Mouse (Mus musculus): ENCODE data around the gene Hpdl.
"Not testable (repeated sequence)": the region's sequence is repeated elsewhere in the genome, so short reads cannot be mapped to it uniquely, and the experiment has no call there.

The Hpdl gene

DNA sequence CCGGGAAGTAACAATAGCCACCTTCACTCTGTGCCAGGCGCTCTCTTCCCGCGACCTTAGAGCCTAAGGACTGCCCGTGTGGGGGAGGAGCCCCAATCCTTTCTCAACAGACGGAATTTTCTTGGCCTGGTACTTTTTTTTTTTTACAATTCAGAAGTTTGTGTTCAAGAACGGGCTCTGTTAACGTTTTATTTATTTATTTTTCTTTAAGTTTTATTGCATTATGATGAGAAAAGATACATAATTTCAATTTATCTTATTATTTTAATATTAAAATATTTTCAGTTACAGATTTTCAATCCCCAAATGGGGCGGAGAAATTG is at the start of gene Hpdl:
Gene Hpdl (minus strand): TSS at position 14 of the 323 bp plus-strand sequence.
- no peak for DNase-seq (ENCODE audit: low read depth, low spot score)

DNA sequence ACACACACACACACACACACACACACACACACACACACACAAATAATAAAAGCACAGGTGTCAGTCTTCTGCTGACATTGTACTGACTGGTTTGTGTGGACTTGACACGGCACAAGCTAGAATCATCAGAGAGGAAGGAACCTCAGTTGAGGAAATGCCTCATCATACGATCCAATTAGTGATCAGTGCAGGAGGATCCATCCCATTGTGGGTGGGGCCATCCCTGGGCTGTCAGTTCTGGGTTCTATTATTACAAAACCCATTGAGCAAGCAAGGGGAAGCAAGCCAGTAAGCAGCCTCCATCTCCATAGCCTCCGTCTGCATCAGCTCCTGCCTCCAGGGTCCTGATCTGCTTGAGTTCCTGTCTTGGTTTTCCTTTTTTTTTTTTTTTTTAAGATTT is 48.4 kb upstream of the Hpdl start:
- DNase-seq (ENCODE audit: low read depth, low spot score), result no peak

DNA sequence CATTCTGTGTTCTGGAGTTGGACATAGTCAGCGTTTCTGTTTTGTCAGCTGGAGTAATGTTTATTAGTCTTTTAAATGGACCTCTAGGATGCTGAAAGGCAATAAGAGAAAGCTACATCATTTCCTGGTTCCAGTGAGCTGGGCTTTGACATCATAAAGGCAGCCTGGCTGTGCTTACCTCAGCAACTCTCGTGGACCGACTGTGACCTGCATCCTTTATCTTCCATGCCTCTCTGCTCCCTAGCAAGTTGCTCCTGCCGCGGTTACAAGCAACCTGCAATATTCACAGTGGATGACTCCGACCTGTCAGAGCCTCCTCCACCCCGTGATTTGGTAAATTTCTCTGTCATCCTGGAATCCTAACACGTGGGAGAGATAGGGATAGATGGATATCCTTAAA is 40.5 kb upstream of the Hpdl start:
- DNase-seq (ENCODE audit: low read depth, low spot score), result peak; percentile 9

DNA sequence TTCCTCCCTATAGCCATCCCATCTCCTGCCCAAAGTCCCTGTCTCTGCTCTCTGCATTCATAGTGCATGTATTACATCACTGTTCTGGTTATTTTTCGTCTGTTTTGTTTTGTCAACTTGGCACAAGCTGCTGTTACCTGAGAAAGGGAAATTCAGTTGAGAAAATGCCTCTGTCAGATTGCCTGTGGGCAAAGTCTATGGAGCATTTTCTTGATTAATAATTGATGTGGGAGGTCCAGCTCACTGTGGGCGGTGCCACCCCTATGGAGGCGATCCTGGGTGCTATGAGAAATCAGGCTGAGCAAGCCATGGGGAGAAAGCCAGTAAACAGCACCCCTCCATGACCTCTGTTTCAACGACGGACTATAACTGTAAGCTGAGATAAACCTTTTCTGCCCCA is 38.2 kb upstream of the Hpdl start:
- DNase-seq (ENCODE audit: low read depth, low spot score), result no peak

DNA sequence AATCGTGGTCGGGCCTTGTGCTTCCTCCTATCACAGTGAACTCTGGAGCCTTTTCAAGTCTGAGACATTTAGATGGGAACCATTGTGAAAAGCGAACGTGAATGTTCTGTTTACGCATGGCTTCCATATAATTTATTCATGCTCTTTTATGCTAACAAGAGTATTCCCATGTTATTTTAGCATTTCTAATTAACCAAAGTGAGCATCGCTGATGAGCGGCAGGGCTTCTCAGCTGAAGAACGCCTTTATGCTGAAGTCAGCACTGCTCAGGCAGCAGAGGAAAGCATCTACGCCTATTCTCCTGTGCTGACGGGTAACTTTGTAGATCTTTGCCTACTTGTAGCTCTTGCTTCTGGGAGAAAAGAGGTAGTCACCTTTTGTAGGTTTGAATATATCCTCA is 35.7 kb upstream of the Hpdl start:
- DNase-seq (ENCODE audit: low read depth, low spot score), result peak; percentile 3

DNA sequence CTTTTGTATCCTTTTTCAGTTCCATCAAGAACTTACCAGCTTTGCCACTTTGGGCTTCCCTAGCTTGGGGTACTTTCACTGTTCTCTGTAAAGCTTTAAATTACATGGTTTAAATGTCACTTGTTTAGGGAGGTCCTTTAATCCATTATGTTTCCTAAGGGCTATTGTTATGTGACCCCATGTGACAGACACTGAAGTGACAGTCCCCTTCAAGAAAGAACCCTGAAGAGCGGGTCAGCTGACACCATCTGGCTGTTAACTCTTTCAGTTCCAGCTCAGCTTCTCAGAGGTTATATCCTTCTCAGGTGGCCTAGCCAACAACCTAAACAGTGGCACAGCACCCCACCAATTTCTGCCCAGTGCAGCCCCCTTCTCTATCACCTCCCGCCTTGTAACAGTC is 32.8 kb upstream of the Hpdl start:
- DNase-seq (ENCODE audit: low read depth, low spot score), result no peak

DNA sequence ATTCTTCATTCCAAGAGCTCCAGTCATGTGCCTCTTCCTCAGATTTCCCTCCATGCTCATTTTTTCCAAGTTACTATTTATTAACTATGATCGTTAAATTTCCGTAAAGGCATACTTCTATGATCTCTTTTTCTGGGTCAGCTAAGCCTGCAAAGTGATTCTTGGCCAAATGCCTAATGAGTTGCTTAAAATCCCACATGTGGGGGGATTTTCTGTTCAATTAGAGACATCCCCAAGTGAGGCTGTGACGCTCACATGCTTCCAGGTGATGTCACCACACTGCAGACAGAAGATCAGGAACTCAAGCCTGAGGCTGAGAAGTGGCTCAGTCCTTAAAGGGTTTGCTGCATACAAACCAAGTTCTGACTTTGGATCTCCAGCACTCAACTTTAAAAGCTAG is 28.4 kb upstream of the Hpdl start:
- no peak for DNase-seq (ENCODE audit: low read depth, low spot score)

DNA sequence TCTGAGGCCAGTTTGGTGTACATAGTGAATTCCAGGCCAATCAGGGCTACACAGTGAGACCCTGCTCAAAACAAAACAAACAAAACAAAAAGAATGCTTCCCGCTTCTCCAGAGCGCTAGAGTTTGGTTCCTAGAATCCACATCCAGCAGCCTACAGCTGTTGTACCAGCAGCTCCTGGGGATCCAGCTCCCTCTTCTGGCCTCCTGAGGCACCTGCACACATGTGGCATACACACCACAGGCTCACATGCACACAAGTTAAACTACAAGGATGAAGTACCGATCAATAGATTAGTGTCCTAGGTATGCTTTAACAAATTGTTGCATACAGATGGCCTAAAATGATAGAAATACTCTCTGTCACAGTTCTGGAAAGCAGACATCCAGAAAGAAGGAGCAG is 22.8 kb upstream of the Hpdl start:
- DNase-seq (ENCODE audit: low read depth, low spot score), result no peak

DNA sequence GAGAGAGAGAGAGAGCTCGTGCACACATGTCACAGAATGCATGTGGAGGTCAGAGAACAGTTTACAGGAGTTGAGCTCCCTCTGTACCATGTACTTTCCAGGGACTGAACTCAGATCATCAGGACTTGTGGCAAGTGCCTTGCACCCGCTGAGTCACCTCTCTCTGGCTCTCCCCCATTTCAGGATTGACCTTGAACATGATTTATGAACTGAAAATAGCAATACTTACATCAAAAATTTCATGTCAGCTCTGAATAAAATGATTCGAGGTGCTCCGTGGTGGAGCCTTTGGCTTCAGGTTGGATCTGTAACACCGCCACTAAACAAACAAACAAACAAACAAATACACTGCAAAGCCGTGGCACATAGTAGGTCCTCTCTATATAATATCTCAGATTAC is 19.3 kb upstream of the Hpdl start:
- no peak for DNase-seq (ENCODE audit: low read depth, low spot score)

DNA sequence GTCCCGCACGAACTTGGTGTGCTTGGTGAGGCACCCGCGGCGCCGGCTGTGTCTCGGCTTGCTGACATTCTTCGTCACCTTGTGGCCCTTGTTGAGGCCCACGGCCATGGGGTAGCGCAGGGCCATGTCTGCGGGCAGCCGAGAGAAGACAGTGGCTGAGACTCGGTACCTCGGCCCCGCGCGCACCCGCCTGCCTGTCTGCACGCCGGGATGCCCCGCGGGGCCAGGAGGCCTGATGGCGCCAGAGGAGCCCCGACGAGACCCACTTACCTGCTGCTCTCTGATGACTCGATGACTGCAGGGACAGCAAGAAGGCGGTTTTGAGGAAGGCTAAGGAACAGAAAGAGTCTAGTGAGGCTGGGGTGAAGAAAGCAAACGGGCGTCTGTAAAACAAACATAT is 18.6 kb upstream of the Hpdl start:
- DNase-seq (ENCODE audit: low read depth, low spot score), result not testable (repeated sequence)

DNA sequence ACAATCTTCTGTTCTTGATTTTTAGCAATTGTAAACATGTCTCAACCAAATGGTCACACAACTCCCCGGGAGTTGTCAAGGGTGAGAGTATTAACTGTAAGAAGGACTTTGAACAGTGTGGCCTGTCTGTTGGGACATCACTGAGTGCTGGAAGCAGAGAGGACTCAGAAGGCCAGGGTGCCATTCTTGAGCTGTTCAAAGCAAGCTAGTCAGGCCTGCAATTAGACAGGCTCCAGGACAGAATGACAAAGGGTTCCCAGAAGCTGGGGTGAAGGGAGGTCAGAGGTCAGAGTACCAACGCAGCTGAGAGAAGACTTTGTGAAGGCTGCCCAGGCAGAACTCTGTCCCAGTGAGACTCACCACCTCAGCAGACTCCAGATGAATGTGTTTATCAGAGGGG is 17.5 kb upstream of the Hpdl start:
- DNase-seq (ENCODE audit: low read depth, low spot score), result no peak

DNA sequence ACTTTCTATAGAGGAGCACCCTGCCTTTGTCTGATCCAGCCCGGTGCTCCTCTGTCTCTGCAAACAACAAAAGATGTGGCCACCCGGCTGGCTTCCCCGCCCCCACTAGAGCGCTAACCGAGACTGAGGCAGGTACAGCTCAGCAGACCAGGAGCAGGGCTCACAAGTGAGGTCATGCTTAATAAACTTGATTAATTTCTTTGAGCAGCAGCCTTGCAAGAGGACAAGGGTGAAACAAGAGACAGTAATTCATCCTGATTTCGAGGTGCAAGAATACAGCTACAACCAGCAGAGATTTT is 8.5 kb upstream of the Hpdl start:
- DNase-seq (ENCODE audit: low read depth, low spot score), result no peak

DNA sequence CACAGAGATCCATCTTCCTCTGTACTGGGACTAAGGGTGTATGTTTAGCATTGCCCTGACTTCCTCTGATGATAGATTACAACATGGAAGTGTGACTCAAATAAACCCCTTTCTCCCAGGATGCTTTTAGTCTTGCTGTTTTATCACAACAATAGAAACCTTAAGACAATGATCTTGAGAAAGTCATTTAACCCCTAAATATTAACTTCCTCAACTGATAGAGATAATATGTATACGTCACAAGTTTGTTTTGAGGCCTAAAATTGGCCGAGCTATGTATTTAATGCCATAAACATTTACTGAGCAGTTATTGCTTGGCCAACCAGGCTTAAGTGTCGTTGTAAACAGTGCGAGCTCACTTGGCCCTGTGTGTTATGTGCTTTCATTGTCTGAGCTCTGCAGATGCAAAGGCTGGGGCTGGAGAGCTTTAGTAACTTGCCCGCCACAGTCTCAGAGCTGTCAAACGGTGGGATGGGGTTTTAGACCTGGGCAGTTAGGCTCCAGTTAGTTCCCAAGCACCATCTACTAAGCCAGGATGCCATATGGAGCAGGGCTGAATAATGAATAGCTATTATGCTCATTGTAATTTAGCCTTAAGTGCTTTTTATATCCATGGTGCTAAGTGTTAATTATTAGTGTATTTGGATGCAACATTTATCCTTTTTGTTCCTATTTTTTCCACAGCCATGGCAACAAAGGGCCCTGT is 8.0 kb upstream of the Hpdl start:
- DNase-seq (ENCODE audit: low read depth, low spot score), result peak; percentile 44

DNA sequence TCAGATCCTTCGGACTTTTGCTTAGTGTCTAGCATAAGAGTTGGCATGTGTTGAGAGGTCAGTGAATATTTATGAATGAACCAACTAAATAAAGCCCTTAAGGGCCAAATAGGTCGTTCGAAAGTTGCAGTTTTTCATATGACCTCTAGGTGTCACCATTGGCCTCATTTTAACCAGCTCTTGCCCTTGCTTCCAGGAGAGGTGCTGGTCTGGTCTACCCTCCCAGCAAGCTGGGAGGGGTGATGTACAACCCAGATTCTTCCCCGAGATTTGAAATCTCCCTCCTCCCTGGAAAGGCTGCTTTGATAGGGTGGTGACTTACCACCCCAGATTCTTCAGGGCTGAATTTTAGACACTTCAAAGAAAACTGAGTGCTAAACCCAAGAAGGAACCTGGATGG is 6.3 kb upstream of the Hpdl start:
- DNase-seq (ENCODE audit: low read depth, low spot score), result peak; percentile 92

DNA sequence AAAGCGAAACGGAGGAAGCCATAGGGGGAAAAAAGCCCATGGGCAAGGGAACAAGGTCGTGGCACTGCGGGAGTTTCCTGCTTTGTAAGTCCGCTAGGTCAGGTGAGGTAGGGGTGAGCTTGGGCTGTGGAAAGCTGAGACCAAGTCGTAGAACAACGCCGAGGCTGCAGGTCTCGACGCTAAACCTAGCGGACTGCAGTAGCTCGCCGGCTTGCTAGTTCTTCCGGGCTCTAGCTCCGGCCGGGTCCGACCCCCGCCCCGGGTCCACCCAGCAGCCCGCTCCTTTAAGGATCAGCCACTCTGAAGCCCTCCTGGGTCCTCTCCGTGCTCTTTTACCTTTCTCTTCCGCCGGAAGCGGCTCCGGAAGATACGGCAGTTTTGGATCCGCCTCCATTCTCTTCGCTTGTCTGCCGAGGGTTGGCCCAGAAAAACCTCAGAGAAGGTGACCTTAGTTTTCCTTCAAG is 3.1 kb upstream of the Hpdl start:
- DNase-seq (ENCODE audit: low read depth, low spot score), result peak; percentile 93

DNA sequence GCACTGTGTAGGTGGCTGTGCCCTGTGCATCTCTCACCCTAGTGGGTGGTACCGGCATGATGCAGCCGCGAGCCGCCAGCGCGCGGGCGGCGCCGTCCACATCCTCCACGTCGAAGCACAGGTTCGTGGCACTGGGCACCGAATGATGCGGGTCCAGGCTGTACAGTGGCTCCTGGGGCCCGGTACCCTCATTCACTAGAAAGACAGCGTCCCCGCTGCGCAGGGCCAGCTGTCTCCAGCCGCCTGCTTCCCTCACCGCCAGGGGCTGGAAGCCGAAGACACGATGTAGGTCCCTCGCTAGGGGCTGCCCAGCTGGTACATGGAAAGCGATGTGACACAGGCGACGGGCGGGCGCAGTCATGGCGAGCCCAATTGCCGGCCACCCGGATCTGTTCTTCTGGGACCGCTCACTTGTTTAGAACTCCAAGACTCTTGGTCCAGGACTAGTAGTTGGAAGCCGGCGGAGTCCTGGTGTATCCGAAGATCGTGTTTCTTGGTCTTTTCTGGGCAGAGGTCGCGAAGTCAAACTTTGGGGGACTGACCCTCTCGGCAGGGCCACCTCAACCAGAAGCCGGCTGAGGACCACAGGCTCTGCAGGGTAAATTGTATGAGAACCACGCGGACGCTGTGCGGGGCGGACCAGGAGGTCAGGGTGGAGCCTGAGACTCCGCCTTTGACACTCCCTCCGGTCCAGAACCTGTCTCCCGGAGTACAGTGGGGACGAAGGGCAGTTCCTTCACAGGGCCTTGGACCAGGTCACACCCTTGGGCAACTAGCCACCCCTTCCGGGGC is 409 bp downstream of the Hpdl start:
- DNase-seq (ENCODE audit: low read depth, low spot score), result peak; percentile 78

DNA sequence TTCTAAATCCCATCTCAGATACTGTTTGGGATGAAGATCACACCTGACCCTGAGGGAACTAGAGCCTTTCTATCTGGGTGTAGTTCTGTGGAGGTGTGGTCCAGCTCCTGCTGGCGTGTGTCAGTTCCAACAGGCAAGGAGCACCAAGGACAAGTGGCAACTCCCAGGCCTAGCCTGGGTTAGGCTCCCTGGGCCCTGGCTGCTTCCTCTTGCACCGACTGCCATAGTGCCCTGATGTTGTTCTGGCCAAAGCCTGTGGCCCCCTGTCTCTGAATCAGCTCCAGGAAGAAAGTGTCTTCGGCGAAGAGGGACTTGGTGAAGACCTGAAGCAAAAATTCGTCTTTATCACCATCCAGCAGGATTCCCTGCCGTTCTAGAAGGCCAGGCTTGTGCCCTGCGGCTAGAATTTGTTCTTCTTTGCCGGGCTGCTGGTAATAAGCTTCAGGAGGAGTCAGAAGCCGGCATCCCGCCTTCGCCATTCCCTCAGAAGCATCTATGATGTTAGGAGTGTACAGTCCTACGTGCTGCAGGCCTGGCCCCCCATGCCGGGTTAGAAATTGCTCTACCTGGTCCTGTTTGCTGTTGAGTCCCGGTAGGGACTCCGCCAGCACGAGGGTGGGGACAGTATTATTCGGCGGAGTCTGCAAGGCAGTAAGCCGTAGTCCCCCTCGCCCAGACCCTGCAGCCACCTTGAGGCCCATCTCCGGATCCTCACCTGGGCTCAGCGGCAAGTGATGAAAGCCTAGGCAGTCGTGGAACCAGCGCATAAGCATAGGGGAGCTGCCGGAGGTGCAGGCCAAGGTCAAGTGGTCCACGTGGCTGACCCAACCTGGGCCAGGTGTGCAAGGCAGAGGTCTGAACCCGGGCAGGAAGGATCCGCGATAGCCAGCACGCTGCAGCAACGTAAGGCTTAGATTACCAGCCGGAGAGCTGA is 1.3 kb downstream of the Hpdl start:
- no peak for DNase-seq (ENCODE audit: low read depth, low spot score)

DNA sequence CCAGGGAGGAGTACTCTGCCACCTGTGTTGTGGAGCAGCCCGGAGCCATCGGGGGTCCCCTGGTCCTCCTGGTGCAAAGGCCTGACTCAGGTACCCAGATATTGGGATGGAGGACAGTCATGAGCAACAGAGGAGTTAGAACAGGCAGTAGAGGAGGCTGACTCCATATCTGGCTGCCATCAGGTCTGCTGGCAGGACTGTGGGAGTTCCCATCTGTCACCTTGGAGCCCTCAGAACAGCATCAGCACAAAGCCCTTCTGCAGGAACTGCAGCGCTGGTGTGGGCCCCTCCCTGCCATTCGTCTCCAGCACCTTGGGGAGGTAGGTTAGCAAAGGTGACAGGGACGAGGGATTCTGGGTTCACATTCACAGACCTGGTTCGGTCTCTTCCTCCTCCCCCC is 4.0 kb downstream of the Hpdl start:
- peak; percentile 91 for DNase-seq (ENCODE audit: low read depth, low spot score)

DNA sequence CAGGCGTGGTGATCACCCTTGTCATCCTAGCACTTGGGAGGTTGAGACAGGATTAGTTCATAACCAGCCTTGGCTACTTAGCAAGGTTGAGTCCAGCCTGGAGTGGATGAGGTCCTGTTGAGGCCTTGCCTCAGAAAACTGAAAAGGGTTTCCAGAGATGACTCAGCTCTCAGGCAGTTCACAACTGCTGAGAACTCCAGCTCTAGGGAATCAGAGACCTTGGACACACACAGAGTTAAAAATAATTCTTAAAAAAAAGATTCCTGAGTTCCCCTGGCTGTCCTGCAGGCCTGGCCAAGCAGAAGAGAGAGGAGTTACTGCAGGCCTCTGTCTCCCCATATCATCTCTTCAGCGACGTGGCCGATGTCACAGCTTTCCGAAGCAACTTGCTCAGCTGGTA is 6.2 kb downstream of the Hpdl start:
- no peak for DNase-seq (ENCODE audit: low read depth, low spot score)

DNA sequence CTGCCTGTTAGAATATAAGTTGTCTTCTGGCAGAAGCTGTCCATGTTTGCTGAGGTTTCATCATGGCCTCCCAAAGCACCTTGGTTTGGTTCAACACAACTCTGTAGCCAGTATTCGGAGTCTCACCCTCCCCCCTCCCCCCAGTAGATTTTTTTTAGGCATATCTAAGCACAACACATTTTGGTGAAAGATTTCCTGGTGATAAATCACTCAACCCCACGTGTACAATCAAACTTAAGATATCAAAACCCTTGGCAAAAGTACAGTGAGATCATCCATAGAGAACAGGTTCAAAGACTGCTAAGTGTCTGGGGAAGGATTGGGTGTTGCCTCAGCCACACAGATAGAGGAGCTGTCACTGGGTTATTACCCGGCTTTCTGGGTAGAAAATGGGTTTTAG is 10.5 kb downstream of the Hpdl start:
- no peak for DNase-seq (ENCODE audit: low read depth, low spot score)

DNA sequence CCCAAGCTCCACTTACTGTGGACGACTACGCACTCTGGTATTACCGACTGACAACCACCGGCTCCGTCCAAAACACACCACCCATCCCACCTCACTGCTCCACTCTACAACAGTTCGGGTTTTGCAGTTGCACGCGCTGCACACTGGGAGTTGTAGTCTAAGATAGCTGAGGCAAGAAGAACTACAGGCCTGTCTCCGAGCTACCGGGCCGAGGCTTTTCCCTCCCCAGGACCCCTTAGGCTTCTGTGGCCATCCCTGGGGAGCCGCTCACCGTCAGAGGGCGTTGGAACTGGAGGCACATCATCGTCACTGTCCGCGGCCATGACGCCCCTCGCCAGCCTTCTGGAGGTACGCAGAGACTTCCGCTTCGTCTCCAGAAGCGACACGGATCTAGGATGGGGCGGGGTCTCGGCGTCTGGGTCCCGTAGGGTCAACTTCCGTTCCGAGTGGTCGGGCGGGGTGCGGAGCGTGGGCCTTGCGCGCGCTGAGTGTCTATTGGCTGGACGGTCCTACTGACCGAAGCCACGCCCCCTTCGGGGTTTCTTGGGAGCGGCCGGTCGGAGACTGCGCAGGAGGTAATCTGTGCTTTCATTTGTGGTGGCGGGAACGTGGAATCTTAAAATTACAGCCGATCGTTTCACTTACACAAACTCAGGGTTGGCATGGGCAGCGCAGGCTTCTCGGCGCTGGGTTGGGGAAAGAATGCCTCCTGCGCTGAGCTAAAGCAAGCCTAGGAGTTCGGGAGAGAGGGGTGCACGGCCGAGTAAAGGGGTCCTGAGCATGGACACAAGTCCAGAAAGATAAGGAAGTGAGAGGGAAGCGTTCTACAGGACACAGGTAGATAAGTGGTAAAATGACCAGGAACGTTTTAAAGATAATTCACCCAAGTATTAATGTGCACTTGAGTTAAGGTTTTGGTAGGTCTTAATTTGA is 14.0 kb downstream of the Hpdl start, which contains the start of the genes Toe1 and Mutyh:
Gene Toe1 (minus strand): TSS at position 444 of the 933 bp plus-strand sequence.
Gene Mutyh (plus strand): TSS at position 527 of the 933 bp plus-strand sequence.
- peak; percentile 98 for DNase-seq (ENCODE audit: low read depth, low spot score)
